Mouse (Mus musculus) left cerebral cortex, adult 9 months (tissue): ENCODE measurements around the gene Tle4.

Source experiments
- DNase-seq, 2 experiments: peaks; one replicate each; pipeline ENCODE4 v3.0.0; 2022; ENCODE audit warnings: low spot score in 2 of 2

The Tle4 gene

DNA sequence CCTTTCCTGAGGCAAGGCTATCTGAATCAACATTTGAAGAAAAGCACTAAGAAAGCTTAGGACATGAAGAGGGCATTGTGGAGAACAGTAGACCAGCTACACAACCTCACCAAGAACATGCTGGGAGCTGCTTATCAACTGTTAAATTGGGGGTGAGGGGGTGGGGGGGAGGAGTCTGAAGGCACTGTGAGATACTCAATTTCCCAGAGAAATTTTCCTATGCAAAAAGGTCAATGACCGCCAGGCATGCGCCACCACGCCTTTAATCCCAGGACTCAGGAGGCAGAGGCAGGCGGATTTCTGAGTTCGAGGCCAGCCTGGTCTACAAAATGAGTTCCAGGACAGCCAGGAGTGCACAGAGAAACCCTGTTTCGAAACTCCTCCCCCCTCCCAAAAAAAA is 65.0 kb downstream of the Tle4 start:
- no peak for DNase-seq

DNA sequence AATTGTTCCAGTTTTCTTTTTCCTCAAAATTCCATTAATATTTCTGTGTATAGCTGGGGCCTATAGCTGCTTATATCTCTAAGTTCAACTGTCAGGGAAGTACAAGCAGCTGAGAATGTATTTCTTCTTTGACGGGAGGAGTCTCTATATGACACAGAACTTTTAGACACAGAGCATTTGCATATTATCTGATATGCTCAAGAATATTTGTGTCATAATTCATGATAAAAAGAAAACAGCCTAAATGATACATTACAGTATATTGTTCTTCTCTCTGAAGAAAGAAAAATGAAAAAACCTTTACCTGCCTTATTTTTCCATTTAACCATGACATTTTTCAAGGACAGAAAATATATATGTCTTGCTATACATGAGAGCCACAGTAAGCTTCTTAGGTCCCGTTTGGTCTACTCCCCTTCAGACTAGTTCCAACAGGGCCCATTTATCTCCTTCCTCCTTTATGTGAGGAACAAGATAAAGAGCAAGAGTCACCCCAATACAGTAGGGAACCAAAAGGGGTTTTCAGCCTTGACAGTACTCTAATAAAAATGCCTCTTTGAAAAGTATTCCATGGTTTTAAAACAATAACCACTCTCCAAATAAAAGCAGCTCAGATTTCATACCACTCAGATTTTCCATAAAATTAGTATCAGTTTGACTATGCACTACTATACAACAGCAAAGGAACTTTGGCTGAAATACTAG is 77.6 kb downstream of the Tle4 start:
- DNase-seq = no peak

DNA sequence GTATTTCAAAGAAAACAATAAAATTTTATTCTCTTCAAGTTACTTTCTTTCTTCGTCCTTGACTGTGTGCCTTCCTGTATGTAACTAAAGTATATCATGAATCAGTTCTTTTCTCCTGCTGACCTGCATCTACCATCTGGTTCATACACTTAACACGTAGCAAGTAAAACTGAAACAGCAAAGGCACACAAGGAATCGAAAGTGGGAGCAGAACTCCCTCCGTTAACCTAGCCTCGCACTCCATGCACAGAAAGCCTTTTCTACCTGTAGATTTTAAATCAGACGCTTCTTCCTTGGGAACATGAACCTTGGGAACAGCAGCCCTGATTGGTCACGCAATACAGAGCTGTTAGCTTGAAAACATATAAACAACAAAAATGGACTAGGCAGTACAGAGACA is 78.7 kb downstream of the Tle4 start:
- no peak for DNase-seq

DNA sequence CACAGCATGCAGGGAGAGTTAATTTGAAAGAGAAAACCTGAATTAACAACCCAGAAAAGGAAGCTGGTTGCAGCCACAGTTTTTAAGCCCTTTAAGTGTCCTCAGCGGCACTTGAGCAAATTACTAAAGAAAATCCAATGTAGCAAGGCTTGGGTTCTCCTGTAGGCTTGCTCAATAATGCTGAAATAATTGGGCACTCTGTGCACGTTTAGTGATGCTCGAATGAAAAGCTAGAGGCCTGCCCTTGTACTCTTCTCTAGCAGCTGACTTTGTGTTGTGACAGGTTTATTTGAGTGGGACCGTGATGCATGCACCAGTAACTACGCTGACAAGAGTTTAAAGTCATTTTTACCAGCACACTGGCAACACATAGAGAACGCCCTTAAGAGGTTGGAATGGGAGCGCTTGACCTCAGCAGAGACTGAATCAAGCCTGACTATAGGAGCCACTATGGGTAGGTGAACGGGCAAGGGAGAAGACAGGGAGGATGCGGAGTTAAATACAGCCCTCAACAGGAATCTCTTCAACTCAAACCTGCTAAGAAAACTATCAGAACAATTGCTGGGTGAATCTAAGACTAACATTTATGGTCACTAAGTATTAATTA is 79.3 kb downstream of the Tle4 start:
- no peak for DNase-seq

DNA sequence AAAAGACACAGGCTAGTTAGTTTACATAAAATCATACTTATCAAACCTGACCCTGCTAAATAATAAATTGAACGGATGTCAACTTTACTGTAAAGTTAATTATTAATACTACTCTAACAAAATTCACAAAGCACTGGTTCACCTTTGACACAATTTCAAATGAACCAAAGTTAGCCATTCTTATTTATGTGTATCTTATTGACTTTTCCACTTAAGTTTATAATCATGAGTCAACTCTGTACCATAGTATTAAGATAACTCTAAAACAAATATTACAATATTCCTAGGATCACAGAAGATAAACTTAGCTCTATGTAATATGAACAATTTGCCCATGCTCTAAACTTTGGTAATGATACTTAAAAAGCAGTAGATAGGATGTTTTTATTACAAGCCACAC is 81.4 kb downstream of the Tle4 start:
- DNase-seq = no peak

DNA sequence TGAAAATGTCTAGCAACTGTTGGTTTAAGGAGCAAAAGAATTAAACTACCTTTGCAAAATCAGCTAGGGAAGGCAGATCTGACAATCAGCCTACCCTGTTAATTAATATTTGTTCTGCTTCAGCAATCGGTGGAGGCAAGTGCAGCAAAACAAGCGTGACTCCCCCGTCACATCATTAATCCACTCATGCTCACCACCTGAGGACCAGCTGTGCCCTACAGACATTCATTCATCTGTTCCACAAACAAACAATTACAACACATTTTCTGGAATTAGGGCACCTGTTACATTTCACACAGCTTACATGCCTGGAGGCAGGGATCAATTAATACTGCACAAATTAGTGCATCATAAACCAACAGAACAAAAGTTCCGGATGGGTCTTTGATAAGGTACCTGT is 89.0 kb downstream of the Tle4 start:
- no peak for DNase-seq

DNA sequence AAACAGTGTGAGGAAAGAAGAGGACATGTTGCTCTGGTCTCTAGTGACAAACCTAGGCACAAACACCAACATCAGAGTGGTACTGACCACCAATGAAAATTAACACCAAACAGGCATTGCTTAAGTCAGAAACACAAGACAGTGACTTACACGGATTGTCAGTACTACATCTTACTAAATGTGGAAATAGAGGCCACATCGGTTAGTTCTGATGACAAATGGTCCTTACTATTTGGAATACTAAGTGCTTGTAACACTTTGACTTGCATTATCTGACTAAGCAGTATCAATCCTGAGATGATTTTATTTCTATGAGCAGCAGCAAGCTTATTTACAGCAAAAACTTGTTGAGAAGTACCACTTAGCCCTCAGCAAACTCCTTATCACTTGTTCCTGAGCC is 89.9 kb downstream of the Tle4 start:
- DNase-seq = no peak

DNA sequence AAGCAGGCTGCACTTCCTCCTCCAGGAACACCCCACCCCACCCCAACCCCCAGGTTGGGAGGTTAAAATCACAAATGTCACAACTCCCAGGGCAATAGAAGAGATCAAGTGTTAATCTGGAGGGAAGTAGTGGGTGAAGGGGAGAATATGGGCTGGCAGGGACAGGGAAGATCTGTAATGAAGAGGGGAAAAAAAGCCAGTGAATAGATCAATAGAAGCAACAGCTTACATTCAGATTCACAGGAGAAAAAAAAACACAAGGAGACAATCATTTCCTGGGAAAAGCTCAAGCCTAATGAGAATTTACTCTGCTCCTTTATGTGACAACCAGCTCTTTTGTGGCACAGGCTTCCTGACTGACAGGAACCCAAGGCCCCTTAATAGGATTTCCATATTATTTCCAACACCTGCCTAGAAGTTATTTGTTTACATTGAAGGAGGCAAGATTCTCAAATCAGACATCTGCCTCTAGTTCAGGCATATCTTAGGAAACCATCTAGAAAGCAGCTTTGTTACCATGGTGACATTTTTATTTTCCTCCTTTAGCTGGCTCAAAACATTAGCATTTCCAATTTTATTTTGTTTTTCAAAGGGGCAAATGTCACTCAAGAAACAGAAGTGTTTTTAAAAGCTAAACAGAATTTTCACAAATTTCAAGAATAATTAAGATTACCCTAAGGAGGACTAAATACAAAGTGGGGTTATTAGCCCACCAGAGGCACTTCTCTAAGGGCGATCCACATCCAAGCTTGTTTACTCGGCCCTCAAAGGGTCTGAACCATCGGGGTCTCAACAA is 90.8 kb downstream of the Tle4 start:
- no peak for DNase-seq

DNA sequence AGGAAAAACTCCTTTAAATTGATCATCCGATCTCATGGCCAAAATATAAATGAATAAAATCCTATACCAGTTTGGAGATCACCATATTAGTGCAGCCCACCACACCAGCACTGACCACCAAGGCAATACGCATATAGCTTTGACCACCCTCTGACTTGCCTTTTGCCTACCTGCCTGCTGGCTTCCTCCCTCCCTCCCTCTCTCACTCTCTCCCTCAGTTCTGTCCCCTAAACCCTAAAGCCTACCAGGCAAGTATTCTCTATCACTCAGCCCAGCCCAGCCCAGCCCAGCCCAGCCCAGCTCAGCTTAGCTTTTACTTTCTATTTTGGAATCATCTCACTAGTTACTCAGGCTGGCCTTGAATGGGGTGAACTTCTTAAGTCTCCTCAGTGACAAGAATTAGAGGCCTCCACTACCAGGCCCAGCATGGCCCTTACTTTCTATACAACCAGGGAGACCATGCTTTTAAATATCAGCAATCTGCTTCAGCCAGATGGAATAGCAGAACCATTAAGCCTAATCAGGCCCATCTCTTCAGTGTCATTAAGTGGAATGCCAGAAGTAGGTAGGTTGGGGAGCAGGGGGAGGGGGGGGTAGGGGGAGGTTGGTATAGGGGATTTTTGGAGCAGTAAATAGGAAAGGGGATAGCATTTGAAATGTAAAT is 91.8 kb downstream of the Tle4 start:
- DNase-seq = no peak

DNA sequence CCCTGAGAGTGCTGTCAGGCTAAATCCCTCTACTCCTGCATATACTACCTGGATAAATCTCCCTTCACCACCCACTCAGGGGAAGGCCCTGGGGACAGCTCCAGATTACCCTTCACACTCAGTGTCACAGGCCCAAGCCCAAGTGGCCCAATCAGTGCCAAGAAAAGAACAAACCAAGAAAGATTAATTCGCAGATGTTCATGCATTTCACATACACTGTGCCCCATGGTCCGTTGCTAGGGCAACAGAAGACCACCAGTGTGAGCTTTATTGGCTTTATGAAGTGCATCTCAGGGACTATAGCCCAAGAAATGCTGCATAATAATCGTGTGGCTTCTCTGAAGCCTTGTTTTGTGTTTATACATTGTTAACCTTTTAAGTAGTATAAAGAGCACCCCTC is 92.5 kb downstream of the Tle4 start:
- no peak for DNase-seq

DNA sequence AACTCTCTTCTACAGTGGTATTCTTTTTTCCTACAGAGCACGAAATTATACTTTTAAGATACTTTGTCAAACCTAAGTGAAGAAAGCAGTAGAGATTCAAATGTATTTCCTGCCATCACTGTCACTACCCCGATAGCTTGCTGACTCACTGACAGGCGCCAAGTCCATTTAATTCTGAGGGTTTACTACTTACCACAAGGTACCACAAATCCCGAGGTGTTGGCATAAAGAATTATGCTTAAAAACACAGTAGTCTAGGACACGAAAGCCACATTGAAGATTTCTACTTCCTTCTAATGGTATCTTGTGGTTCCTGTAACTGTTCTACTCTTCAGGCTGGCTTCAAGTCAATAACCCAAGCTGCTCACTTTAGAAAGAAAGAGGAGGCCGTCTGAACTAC is 94.0 kb downstream of the Tle4 start:
- DNase-seq = no peak

DNA sequence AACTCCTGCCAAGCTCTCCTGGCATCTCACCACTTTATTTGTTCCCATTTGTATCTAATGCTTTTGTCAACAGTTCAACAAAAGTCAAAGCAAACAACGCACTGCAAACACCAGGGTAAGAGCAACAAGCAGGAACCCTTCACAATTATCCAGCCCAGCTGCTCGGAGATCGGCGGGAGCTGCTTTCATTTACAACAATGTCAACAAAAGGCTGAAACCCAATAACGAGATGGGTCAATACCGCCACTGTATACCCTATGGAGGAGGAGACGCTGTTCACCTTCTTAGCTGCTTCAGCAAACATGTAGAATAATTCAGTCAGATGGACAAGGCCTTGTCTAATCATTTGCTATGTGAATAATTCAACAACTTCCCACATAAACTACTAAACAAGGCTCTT is 95.6 kb downstream of the Tle4 start:
- DNase-seq = no peak

DNA sequence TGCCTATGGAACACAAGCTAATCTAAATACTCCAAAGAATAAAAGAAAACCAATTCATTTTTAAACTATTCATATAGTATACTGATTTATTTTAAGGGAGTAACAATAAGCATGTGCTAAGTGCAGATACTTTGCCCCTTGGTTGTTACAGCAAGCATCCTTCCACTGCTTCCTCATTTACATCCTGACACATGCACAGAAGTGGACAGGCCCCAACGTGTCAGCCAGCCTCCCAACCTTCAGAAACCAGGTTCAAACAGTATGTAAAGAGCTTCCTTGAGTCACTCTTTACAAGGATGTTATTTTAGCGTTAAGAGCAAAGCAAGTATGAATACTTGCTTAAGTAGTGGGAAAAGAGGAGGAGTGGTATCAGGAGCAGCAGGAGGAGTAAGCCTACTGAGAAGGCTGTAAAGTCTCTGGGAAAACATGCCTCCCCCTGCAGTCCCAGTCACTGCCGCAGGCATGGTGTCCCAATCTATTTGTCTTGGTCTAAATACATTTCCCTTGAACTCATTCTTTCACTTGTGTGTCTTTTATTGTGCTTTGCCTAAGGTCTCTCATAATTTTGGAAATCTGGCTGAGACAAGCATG is 97.9 kb downstream of the Tle4 start:
- DNase-seq = no peak

DNA sequence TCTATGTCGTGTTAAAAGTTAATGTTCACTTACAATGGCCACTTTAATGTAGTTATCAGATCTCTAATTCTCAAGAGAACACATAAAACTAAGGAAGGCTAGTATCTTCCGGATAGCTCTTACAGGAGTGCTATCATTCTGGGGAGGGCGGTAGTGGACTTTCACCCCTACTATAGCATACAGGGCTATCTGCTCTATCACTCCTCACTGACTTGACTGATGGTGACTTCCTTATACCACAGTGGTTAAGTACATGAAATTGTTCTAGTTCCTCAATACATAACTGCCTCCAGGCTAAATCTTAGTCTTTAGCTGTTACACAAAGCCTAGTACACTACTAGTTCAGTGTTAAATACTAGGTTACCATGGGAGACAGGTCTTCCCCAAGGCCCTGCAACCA is 104.8 kb downstream of the Tle4 start:
- DNase-seq = no peak

DNA sequence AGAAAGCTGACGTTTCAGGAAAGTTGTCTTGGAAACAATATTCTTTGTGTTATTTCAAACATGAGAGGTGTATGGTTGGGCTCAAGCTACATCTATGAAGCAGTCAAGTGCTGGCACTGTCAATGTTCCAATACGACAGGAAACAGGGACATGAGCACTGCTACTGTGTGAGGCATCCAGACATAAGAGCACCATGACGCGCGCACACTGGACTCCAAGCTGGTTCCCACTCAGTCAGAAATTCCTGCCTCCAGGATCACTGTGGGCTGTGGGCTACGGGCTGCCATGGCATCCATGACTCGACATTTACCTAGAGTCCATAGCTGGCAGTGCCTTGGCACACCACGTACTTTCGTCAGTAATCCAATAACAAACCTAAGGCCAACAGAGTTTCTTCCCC is 110.7 kb downstream of the Tle4 start:
- DNase-seq = no peak

DNA sequence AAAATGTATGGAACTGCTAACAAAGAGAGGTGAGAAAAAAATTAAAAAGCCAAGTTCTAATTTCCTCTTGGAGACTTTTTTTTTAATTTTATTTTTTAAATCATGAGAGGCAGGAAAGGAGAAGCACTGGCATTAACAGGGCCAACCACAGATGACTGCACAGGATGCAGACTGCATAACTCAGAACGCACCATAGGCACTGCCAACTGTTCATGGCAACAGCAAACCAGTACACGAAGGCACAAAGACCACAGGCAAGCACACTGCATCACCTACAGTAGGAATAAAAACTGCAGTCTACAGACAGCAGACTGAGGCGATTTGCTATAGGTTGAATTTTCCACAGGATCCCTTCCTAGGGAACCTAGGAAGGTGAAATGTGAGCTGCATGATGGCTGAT is 112.7 kb downstream of the Tle4 start:
- no peak for DNase-seq

DNA sequence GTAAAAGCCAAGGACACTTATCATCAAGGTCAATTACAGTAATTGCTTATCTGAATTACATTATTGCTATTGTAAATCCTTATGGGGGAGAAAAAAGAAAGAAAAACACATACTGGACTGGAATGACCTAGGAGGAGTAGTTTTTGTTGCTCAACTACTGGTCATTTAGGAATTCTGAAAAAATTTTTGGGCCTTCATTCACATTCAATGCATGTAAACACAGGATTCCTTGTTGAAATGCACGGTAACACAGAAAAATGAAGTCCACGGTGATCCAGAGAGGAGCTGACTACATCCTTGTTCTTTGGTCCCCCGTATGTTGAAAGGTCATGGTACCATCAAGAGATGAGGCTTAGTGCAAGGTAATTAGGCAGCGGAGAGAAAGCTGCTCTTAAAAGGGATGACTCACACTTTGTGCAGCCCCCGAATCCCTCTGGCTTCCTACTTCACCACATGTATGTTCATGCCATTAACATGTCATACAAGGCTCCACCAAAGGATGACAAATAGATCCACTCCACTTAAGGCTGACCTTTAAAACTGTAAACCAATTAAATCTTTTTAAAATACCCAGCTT is 115.2 kb downstream of the Tle4 start:
- DNase-seq = no peak

DNA sequence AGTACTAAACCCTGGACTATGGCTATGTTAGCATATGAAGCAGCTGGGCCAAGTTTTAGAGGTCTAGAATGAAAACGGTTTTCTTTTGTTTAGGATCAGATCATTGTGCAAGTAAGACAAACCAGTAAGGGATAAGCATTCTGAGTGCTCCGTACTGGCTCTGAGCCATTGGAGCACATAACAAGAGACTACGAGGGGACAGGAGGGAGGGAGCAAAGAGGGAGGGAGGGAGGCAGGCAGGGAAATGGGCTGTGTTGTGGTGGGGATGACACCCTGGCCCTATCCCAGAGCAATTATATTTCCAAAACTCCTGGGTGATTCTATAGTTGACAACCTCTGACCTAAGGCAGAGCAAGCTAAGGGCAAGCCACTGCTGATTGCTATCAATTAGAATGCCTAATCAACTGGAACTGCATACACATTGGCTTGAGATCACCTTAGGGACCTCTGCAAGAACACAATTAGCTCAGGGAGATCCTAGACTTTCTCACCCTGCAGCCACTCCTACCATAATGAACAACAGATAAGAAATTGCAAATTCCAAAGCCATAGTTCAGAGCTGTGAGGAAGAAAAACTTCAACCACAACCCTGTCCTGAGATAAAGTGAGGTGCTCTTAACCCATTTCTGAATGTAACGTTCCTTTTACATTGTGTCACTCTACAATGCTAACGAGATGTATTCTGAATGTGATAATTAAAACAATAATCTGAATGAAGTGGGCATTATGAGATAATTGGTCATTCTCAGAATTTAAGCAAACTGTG is 115.9 kb downstream of the Tle4 start:
- DNase-seq = no peak

DNA sequence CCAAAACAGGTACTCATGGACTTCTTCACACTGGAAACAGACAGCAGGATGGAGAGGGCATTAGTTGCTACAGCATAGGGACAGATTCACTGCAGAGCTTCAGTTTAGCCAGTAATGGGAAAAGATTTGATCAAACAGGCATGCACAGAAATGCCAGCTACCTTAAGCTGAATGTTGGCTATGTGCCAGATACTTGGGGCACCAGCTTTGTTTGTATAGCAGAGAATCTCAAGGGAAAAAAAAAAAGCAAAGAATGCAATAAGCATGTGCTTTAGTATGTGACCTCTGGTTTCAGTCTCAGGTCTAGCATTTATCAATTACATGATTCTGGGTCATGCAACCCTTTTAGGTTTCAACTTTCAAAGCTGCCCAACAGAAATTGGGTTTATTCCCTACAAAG is 118.1 kb downstream of the Tle4 start:
- no peak for DNase-seq

DNA sequence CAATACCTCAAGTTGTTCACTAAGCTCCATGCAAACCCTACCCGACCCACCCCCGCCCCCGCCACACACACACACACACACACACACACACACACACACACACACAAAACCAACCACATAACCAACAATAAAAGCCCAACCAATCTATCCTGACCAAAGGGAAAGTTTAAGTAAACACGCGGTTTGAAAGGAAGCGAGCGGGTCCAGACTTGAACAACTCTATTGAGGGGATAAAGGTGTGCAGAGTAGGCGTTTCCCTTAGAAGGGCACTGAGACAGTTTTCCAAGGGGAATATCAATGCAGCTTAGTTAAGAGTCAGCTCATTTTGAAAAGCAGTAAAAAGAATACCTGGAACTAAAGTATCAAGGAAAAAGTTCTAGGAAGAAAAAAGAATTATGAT is 128.5 kb downstream of the Tle4 start:
- no peak for DNase-seq

DNA sequence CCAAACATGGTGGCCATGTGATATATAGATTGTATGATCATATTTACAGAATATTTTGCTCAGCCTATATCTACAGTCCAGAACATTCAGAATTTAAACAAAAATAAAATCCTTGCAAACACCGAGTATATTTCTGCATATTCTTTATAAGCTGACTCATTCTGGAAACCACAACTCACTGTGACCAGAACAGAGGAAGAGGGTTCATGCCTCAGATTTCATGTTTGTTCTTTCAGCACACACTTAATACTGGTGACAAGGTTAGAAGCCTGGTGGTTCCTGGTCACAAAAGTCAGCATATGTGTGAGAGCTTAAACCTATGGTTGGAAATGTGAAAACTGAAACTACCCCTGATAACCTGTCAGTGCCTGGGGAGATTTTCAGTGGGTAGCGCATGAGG is 129.1 kb downstream of the Tle4 start:
- no peak for DNase-seq
